Mouse (Mus musculus): Measurements from ENCODE around the gene Tuba1c.

DNA sequence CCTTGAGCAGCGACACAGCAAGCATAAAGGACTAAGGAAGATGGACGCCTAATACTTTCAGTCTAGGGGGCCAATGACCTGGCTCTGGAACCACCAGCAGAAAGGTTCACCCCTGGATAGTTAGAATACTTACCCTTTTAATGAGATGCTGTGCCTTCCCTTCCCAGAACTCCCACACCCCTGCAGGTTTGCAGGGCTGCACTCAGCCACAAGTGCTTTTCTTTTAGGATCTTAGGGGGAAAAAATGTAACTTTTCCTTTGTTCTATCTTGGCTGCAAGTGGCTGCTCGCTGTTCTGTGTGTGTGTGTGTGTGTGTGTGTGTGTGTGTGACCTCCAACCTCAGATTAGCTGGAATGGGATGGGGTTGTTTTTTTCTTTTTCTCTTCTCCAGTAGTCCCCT, 40.9 kb upstream of the Tuba1c start:
- no peak for TF ChIP-seq CHD2 (IDR thresholded peaks at IDR 0.05; ENCODE audit: low read depth, low read length)
- no peak for TF ChIP-seq HCFC1 (IDR thresholded peaks at IDR 0.05; ENCODE audit: borderline replicate concordance, insufficient read depth, low read length)
- no peak for TF ChIP-seq ZC3H11A (IDR thresholded peaks at IDR 0.05; ENCODE audit: borderline replicate concordance, low read depth, low read length)
- no peak for TF ChIP-seq MAFK (IDR thresholded peaks at IDR 0.05; ENCODE audit: insufficient read depth, low read depth, low read length)

Measured in ES-E14 (cell line).